Mouse (Mus musculus) splenic B cell, adult 2 months (primary cell): Measurements from ENCODE around the gene Styx.
"Not testable (repeated sequence)": the region's sequence is repeated elsewhere in the genome, so short reads cannot be mapped to it uniquely, and the experiment has no call there.

Experiments used
- DNase-seq: peaks from one replicate; pipeline ENCODE4 v3.0.0-alpha.2; 2011; ENCODE audit warnings: low read depth, low spot score
- H3K27me3 ChIP-seq: 2 replicates; pipeline ENCODE4 v1.6.1; 2012; ENCODE audit warnings: mild to moderate bottlenecking, low read length, moderate library complexity, mixed read lengths; ENCODE audit not compliant: control insufficient read depth, poor library complexity, insufficient read depth, severe bottlenecking
- H3K36me3 ChIP-seq: 2 replicates; pipeline ENCODE4 v1.6.1; 2012; ENCODE audit warnings: mild to moderate bottlenecking, low read length, moderate library complexity, mixed read lengths; ENCODE audit not compliant: control insufficient read depth, poor library complexity, insufficient read depth, severe bottlenecking

Styx gene

DNA sequence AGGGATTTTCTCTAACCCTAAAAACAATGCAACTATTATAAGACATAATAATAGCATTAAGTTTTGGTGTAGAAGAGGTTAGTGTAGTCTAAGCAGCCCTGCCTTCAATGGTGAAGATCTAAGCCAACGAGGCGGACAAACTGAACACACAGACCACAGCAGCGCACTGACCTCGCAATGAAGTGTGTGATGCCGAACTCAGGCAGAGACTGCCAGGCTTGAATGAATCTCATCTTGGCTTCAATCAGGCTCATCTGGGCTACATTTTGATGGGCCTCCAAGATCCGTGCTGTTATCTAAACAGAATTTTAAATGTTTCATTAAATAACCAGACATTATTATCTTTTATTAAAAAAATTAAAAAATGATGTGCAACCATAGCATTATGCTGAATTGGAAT, 111.1 kb downstream of the Styx start:
- no peak for DNase-seq
- H3K36me3 ChIP-seq, result no peaks in the 10 kb centered on the region
- no peaks in the 10 kb centered on the region for H3K27me3 ChIP-seq

DNA sequence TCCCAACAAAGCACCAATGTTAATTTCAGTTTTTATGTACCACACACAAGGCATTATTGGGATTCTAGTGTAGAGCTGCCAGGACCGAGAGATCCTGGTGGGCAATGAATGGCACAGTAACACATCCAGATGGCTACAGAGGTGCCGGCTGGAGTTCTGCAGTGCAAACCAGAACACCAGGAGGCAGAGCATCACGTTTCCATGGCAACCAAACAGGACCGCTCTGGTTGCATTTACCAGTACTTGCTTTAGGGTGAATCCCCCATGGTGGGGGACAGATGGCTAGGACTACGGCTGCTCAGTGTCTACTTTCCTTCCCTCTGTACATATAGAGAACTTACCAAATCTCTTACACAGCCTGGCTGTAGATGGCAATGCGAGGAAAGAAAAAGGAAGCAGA, 111.5 kb downstream of the Styx start:
- Histone ChIP-seq H3K27me3 (no peaks in the 10 kb centered on the region), H3K36me3 (no peaks in the 10 kb centered on the region)
- no peak for DNase-seq

GRCm38 (mm10) chr14:45462875-45463475, 112.1 kb downstream of the Styx start:
- no peaks in the 10 kb centered on the region for H3K36me3 ChIP-seq
- no peaks in the 10 kb centered on the region for H3K27me3 ChIP-seq
- no peak for DNase-seq

DNA sequence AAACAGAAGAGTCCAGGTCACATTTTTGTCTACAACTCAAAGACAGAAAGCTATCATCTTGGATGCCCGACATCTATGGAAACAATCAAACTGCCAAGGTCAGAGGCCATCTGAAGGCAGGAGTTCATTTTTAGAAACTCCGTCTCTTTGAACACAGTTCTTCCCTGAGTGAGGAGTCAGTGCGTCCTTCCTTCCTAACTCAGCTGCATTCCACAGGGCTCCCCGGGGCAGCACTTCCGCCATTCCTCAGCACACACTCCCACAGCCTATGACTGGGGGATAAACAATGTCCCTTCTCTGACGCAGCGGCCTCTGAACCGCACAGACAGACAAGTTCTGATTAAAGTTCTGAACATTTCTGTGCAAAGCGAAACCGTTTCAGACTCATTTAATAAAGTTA, 112.7 kb downstream of the Styx start:
- Histone ChIP-seq H3K27me3 (no peaks in the 10 kb centered on the region), H3K36me3 (no peaks in the 10 kb centered on the region)
- no peak for DNase-seq

DNA sequence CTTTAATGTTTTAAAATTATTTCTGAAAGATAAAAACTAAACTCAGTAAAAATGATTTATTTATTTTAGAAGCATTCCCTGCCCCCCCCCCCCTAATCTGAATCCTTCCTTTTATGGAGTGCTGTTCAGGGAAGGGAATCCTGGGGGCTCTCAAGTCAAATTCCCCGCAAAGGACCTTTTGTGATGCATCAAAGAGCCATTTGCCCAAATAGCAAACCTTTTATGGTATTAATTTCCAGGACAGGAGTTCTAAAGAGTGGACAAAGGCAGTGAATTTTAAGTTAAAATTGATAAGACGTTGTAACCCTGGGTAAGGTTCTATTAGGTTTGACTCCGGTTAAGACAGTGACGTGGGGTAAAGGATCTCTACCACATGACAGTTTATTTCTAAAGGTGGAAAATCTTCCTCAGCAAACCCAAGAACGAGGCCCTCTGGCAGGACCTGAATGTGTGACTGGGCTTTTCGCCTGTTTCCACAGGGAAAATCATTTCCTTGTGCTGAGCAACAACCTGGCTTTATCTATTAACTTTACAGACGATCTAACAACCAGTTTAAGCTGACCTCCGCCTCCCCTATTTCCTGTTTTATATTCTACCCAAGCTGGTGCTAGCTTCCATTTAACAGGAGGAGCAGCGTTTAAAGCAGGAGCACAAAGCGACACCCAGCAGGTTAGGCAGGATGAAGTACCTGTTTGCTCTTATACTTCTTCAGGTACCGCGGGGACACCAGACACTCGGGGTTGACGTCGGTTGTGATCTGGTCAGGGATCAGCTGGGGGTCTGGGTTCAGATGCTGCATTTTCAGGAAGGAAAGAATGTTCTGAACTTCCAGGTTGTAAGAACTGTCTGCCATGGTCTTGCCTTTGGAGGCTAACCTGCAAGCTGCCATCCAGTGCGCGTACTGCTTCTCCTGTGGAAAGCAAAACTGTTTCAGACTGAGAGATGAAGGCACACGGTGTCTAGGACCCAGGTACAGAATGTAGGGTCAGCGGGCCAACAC, 113.4 kb downstream of the Styx start:
- Histone ChIP-seq H3K36me3 (no peaks in the 10 kb centered on the region), H3K27me3 (no peaks in the 10 kb centered on the region)
- DNase-seq, result no peak

GRCm38 (mm10) chr14:45466371-45466770, 115.5 kb downstream of the Styx start:
- not testable (repeated sequence) for H3K36me3 ChIP-seq, H3K27me3 ChIP-seq, DNase-seq

GRCm38 (mm10) chr14:45469446-45469845, 118.6 kb downstream of the Styx start:
- H3K27me3 ChIP-seq, result no peaks in the 10 kb centered on the region
- no peaks in the 10 kb centered on the region for H3K36me3 ChIP-seq
- DNase-seq, result no peak
